Mouse (Mus musculus): ENCODE measurements around the gene Olfr1045.
"Not testable (repeated sequence)": the region's sequence is repeated elsewhere in the genome, so short reads cannot be mapped to it uniquely, and the experiment has no call there.

The Olfr1045 gene

GRCm38 (mm10) chr2:86202909-86203308, at the start of gene Olfr1045:
Gene Olfr1045, minus strand, starts transcription at chr2:86203009.
- DNase-seq (ENCODE audit: low spot score) = no peak

GRCm38 (mm10) chr2:86240189-86240588, 37.4 kb upstream of the Olfr1045 start, which contains the start of gene Olfr1048:
Gene Olfr1048, minus strand, starts transcription at chr2:86240289.
- no peak for DNase-seq (ENCODE audit: low spot score)

GRCm38 (mm10) chr2:86231301-86231700, 28.5 kb upstream of the Olfr1045 start, which contains the start of gene Olfr1047:
Gene Olfr1047, minus strand, starts transcription at chr2:86231401.
- DNase-seq (ENCODE audit: low spot score) = no peak

GRCm38 (mm10) chr2:86219214-86219613, 16.4 kb upstream of the Olfr1045 start, which contains the start of gene Olfr1046:
Gene Olfr1046, minus strand, starts transcription at chr2:86219314.
- no peak for DNase-seq (ENCODE audit: low spot score)

- no peak for DNase-seq (ENCODE audit: low spot score)
These were observed 6.9 kb downstream of the Olfr1045 start for GRCm38 (mm10) chr2:86195863-86196262.

GRCm38 (mm10) chr2:86185583-86185982, 17.2 kb downstream of the Olfr1045 start, which contains the start of gene Olfr52:
Gene Olfr52, minus strand, starts transcription at chr2:86185683.
- no peak for DNase-seq (ENCODE audit: low spot score)

- DNase-seq (ENCODE audit: low spot score) = no peak
These were observed 22.9 kb downstream of the Olfr1045 start for GRCm38 (mm10) chr2:86179950-86180349.

GRCm38 (mm10) chr2:86177720-86178119, 25.1 kb downstream of the Olfr1045 start, which contains the start of gene Olfr1044:
Gene Olfr1044, minus strand, starts transcription at chr2:86177820.
- no peak for DNase-seq (ENCODE audit: low spot score)

GRCm38 (mm10) chr2:86175422-86175821, 27.4 kb downstream of the Olfr1045 start:
- DNase-seq (ENCODE audit: low spot score) = not testable (repeated sequence)

GRCm38 (mm10) chr2:86167422-86167821, 35.4 kb downstream of the Olfr1045 start, which contains the start of gene Olfr1043:
Gene Olfr1043, minus strand, starts transcription at chr2:86167522.
- DNase-seq (ENCODE audit: low spot score) = no peak

GRCm38 (mm10) chr2:86161738-86162137, 41.1 kb downstream of the Olfr1045 start, which contains the start of gene Olfr1042:
Gene Olfr1042, minus strand, starts transcription at chr2:86161838.
- DNase-seq (ENCODE audit: low spot score) = no peak

- DNase-seq (ENCODE audit: low spot score) = no peak
These were observed 56.2 kb downstream of the Olfr1045 start, which contains the start of gene Olfr1040 for GRCm38 (mm10) chr2:86146632-86147031. Gene Olfr1040, minus strand, starts transcription at chr2:86146732.
